ENCODE assay signal across 20 mouse cellular contexts in the genomic region with DNA sequence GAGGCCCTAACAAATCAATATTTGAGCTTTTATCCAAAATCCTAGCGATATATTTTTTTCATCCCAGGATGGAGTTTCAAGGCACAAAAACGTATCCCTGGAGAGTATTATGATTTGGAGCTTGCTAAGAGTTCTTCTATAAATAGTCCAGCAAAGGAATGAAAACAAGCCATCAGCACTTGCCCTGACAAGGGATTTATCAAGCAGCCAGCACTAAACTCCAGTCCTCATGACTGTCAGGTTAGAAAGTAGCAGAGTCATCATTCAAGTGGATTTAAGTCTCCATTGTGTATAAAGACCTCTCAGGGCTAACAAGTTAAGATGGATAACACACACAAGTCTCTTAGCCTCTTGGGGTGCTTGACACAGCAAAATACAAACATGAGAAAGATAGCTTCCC.
DNase-seq lines count a peak whose midpoint lies in the region; ATAC-seq lines count a peak whose summit lies in the region.
"Had no signal": no experiment of that assay in that cellular context is flagged by ENCODE, and none has a peak within 500 bp of the region (broad histone marks: within the 10 kb centered on the region; RNA-seq: fewer than 3 reads in every experiment).

No protein-coding gene starts in this region.

- intact Hi-C loops in heart, postnatal 36 days (cut with DNase I), result no loop called here
- intact Hi-C loops in heart, postnatal 10 days (cut with DNase I), result no loop called here

- no peaks in the 10 kb centered on the region for H3K36me3 ChIP-seq in heart, embryonic 12.5 days
- no peaks in the 10 kb centered on the region for H3K36me3 ChIP-seq in heart, embryonic 11.5 days (ENCODE audit: control insufficient read depth, insufficient read depth, low read length)
- H3K36me3 ChIP-seq in heart, embryonic 14.5 days (ENCODE audit: control insufficient read depth, insufficient read depth, low read length), result no peaks in the 10 kb centered on the region
- H3K36me3 ChIP-seq: embryonic facial prominence, embryonic 12.5 days; forebrain, embryonic 15.5 days; hindbrain, embryonic 13.5 days had no signal

- no peaks in the 10 kb centered on the region for H3K27me3 ChIP-seq in heart, embryonic 12.5 days (replicated peaks)
- H3K27me3 ChIP-seq in heart, embryonic 11.5 days (ENCODE audit: control insufficient read depth, insufficient read depth, low read length), result no peaks in the 10 kb centered on the region
- H3K27me3 ChIP-seq in heart, embryonic 14.5 days (ENCODE audit: control insufficient read depth, insufficient read depth, low read length), result no peaks in the 10 kb centered on the region
- H3K27me3 ChIP-seq: CH12.LX; embryonic facial prominence, embryonic 12.5 days; forebrain, embryonic 15.5 days; hindbrain, embryonic 13.5 days; Patski had no signal

- H3K9ac ChIP-seq in heart, embryonic 12.5 days, result no peak overlapping the region
- H3K9ac ChIP-seq in heart, embryonic 11.5 days (ENCODE audit: low read depth, low read length), result no peak overlapping the region
- H3K9ac ChIP-seq in heart, embryonic 14.5 days (ENCODE audit: low read length), result no peak overlapping the region
- H3K9ac ChIP-seq: embryonic facial prominence, embryonic 12.5 days; forebrain, embryonic 15.5 days; hindbrain, embryonic 13.5 days had no signal

- no peak overlapping the region for H3K4me2 ChIP-seq in heart, embryonic 12.5 days
- no peak overlapping the region for H3K4me2 ChIP-seq in heart, embryonic 11.5 days
- H3K4me2 ChIP-seq in heart, embryonic 14.5 days (ENCODE audit: low read length), result no peak overlapping the region
- H3K4me2 ChIP-seq: embryonic facial prominence, embryonic 12.5 days; forebrain, embryonic 15.5 days; hindbrain, embryonic 13.5 days had no signal

- no peak overlapping the region for H3K4me3 ChIP-seq in heart, embryonic 12.5 days
- H3K4me3 ChIP-seq in heart, embryonic 11.5 days (ENCODE audit: low read depth, low read length), result no peak overlapping the region
- no peak overlapping the region for H3K4me3 ChIP-seq in heart, embryonic 14.5 days (ENCODE audit: control insufficient read depth in 1 of 2, insufficient read depth in 1 of 2, low read depth in 1 of 2, low read length in 2 of 2)
- H3K4me3 ChIP-seq: embryonic facial prominence, embryonic 12.5 days; forebrain, embryonic 15.5 days; hindbrain, embryonic 13.5 days had no signal

- no peak overlapping the region for H3K27ac ChIP-seq in heart, embryonic 12.5 days (ENCODE audit: poor library complexity, severe bottlenecking)
- 0 out of 2 replicates have a peak overlapping the region, but pooled peaks have one; percentile 46 for H3K27ac ChIP-seq in heart, embryonic 11.5 days (ENCODE audit: low read depth, low read length)
- H3K27ac ChIP-seq in heart, embryonic 14.5 days (replicated peaks in 1 of 2; ENCODE audit: control insufficient read depth in 1 of 2, insufficient read depth in 1 of 2, low read depth in 2 of 2, low read length in 2 of 2), result peak overlapping the region; percentile 29 to 41; a peak in 3 of 4 replicates
- H3K27ac ChIP-seq: embryonic facial prominence, embryonic 12.5 days; forebrain, embryonic 15.5 days; hindbrain, embryonic 13.5 days had no signal

- ATAC-seq in heart, embryonic 12.5 days (ENCODE audit: insufficient number of reproducible peaks, low FRiP score), result no peak; the same call in 1 of the 2 replicates
- no peak for ATAC-seq in heart, embryonic 11.5 days (replicated peaks; ENCODE audit: insufficient number of reproducible peaks, low FRiP score, low TSS enrichment)
- peak; percentile 72; the same call in 1 of the 2 replicates for ATAC-seq in heart, embryonic 14.5 days (ENCODE audit: insufficient number of reproducible peaks, insufficient read depth, low FRiP score, low read depth)
- ATAC-seq: activated CD4-positive, CD25-positive, alpha-beta regulatory T cell, adult 4 months; forebrain, embryonic 15.5 days; intestine, postnatal 0 days; Patski had no signal

- H3K9me3 ChIP-seq in heart, embryonic 12.5 days (replicated peaks), result 0 out of 2 replicates have a peak, but pooled peaks cover 3% of the 10 kb centered on the region
- H3K9me3 ChIP-seq in heart, embryonic 11.5 days (replicated peaks; ENCODE audit: control insufficient read depth, low read length), result no peaks in the 10 kb centered on the region
- H3K9me3 ChIP-seq in heart, embryonic 14.5 days (ENCODE audit: control insufficient read depth, low read length), result no peaks in the 10 kb centered on the region
- H3K9me3 ChIP-seq: forebrain, embryonic 15.5 days had no signal

- 47% methylated on average over 2 of the region's 2 CpGs for WGBS in heart, embryonic 12.5 days
- 40% methylated on average over 2 of the region's 2 CpGs for WGBS in heart, embryonic 11.5 days (ENCODE audit: insufficient replicate concordance)
- WGBS in heart, embryonic 14.5 days, result 43% methylated on average over 2 of the region's 2 CpGs

- peak; percentile 23 to 40 for DNase-seq in heart, adult 18-20 months
- DNase-seq in heart, postnatal 36 days, result no peak
- peak; percentile 14 to 32 for DNase-seq in heart, postnatal 10 days
- no peak for DNase-seq in kidney, postnatal 25 days
- DNase-seq in yolk sac, embryonic 10.5 days (ENCODE audit: low spot score), result no peak
- DNase-seq: adrenal gland, postnatal 14 days; cerebellum, adult 2 months; cerebellum, postnatal 10 days; gastrocnemius, postnatal 36 days; kidney, adult 8-10 months had no signal

- H3K4me1 ChIP-seq in heart, embryonic 12.5 days (replicated peaks), result no peaks in the 10 kb centered on the region
- no peaks in the 10 kb centered on the region for H3K4me1 ChIP-seq in heart, embryonic 11.5 days (ENCODE audit: control insufficient read depth, insufficient read depth, low read length)
- no peaks in the 10 kb centered on the region for H3K4me1 ChIP-seq in heart, embryonic 14.5 days (ENCODE audit: control insufficient read depth in 2 of 2, insufficient read depth in 2 of 2, low read length in 2 of 2)
- H3K4me1 ChIP-seq: embryonic facial prominence, embryonic 12.5 days; forebrain, embryonic 15.5 days; hindbrain, embryonic 13.5 days had no signal

Comparison
In these comparisons a context has a peak if more than half of its experiments do, and no peak if none do; other contexts are left out.
1. DNase-seq: peak in heart, adult 18-20 months (2 of 2) and heart, postnatal 10 days (2 of 2); none in heart, postnatal 36 days (0 of 2), kidney, postnatal 25 days (0 of 2) and yolk sac, embryonic 10.5 days (single experiment).